Mouse (Mus musculus): ENCODE results near the gene Kcnip1.

- TF ChIP-seq CTCF (conservative IDR thresholded peaks at IDR 0.05 in 1 of 2, IDR thresholded peaks at IDR 0.05 in 1 of 2; ENCODE audit: low read depth in 2 of 2, low read length in 2 of 2) (no peak), POLR2A (IDR thresholded peaks at IDR 0.05; ENCODE audit: low read depth, low read length) (no peak), UBTF (IDR thresholded peaks at IDR 0.05; ENCODE audit: low read depth, low read length) (no peak), KAT2A (IDR thresholded peaks at IDR 0.05; ENCODE audit: insufficient replicate concordance, low read length) (no peak)
Observed at GRCm38 (mm10) chr11:33839049-33839448, 153.9 kb downstream of the Kcnip1 start.
